Mouse (Mus musculus) CH12.LX (cell line): ENCODE results near the gene Acox3. TPM values are rescaled to one million over a fixed set of nuclear protein-coding genes. Genes with fewer than 3 reads are reported as not detected.

Experiments
- DNase-seq: peaks from one replicate; pipeline ENCODE4 v3.0.0-alpha.2; 2013; ENCODE audit errors: extremely low read depth
- H3K27ac ChIP-seq: 2 replicates; pipeline ENCODE4 v1.5.1; 2012; ENCODE audit warnings: low read depth, mild to moderate bottlenecking, control low read depth, moderate library complexity; ENCODE audit not compliant: insufficient read depth
- H3K27me3 ChIP-seq: replicated peaks from 2 replicates; pipeline ENCODE3; 2012; ENCODE audit warnings: inconsistent platforms
- H3K36me3 ChIP-seq, 2 experiments: replicated peaks in 1 of 2; 2 replicates each; pipeline versions ENCODE3 to v1.6.1; 2012; ENCODE audit warnings: inconsistent platforms in 1 of 2, low read length in 1 of 2, mild to moderate bottlenecking in 1 of 2, mixed read lengths in 1 of 2, moderate library complexity in 1 of 2; ENCODE audit not compliant: control insufficient read depth in 1 of 2, insufficient read depth in 1 of 2
- H3K4me1 ChIP-seq, 2 experiments: 2 replicates each; pipeline ENCODE4 v1.6.1; 2012; ENCODE audit warnings: inconsistent platforms in 1 of 2, moderate library complexity in 1 of 2; ENCODE audit not compliant: insufficient read depth in 2 of 2, control insufficient read depth in 1 of 2
- H3K4me2 ChIP-seq: 2 replicates; pipeline ENCODE4 v1.6.1; 2012; ENCODE audit warnings: low read depth, mild to moderate bottlenecking, control low read depth; ENCODE audit not compliant: poor library complexity, insufficient read depth, severe bottlenecking
- H3K4me3 ChIP-seq, 3 experiments: fragments of 150-350 bp in 1 of 3; sonication (generic) in 1 of 3; replicated peaks in 1 of 3; 2 replicates each; pipeline versions ENCODE3 to v1.5.1; 2011 to 2012; ENCODE audit warnings: low read depth in 2 of 3, low read length in 2 of 3, mild to moderate bottlenecking in 2 of 3, moderate library complexity in 2 of 3, control low read depth in 1 of 3, improper control_type of control experiment in 1 of 3, inconsistent platforms in 1 of 3, mixed read lengths in 1 of 3; ENCODE audit not compliant: poor library complexity in 1 of 3
- H3K79me2 ChIP-seq: replicated peaks from 2 replicates; pipeline ENCODE4 v1.6.1; 2012; ENCODE audit warnings: mild to moderate bottlenecking, moderate library complexity; ENCODE audit not compliant: control insufficient read depth, poor library complexity, insufficient read depth, severe bottlenecking; ENCODE audit errors: extremely low read depth
- H3K9ac ChIP-seq: 2 replicates; pipeline ENCODE4 v1.6.1; 2012; ENCODE audit warnings: low read depth, mild to moderate bottlenecking, control low read depth, moderate library complexity; ENCODE audit not compliant: insufficient read depth
- H3K9me3 ChIP-seq: replicated peaks from 2 replicates; pipeline ENCODE3; 2012; ENCODE audit warnings: low read length, inconsistent platforms, mixed read lengths
- CHD2 ChIP-seq: IDR thresholded peaks from 2 replicates; pipeline ENCODE4 v1.6.1; 2011; ENCODE audit warnings: low read length, improper control_type of control experiment
- ELF1 ChIP-seq: IDR thresholded peaks from 2 replicates; pipeline ENCODE4 v1.6.1; 2014; ENCODE audit warnings: low read depth, mild to moderate bottlenecking, inconsistent platforms, low read length, improper control_type of control experiment
- EP300 ChIP-seq: IDR thresholded peaks from 2 replicates; pipeline ENCODE4 v1.6.1; 2011; ENCODE audit warnings: low read length, improper control_type of control experiment
- GABPA ChIP-seq: IDR thresholded peaks from 2 replicates; pipeline ENCODE4 v1.6.1; 2012; ENCODE audit warnings: low read depth, low read length, improper control_type of control experiment, inconsistent platforms; ENCODE audit not compliant: insufficient replicate concordance
- HCFC1 ChIP-seq: IDR thresholded peaks from 2 replicates; pipeline ENCODE4 v1.6.1; 2012; ENCODE audit warnings: low read depth, mild to moderate bottlenecking, inconsistent platforms, low read length, improper control_type of control experiment
- IRF4 ChIP-seq: IDR thresholded peaks from 2 replicates; pipeline ENCODE4 v1.6.1; 2014; ENCODE audit warnings: low read depth, mild to moderate bottlenecking, inconsistent platforms, low read length, improper control_type of control experiment
- JUND ChIP-seq: conservative IDR thresholded peaks from 2 replicates; pipeline ENCODE4 v1.6.1; 2011; ENCODE audit warnings: low read depth, low read length, improper control_type of control experiment
- KAT2A ChIP-seq: IDR thresholded peaks from 2 replicates; pipeline ENCODE4 v1.6.1; 2012; ENCODE audit warnings: low read length, improper control_type of control experiment, inconsistent platforms; ENCODE audit not compliant: insufficient replicate concordance
- MAFK ChIP-seq: IDR thresholded peaks from 2 replicates; pipeline ENCODE4 v1.6.1; 2011; ENCODE audit warnings: low read length, improper control_type of control experiment; ENCODE audit not compliant: insufficient replicate concordance
- MAX ChIP-seq: IDR thresholded peaks from 2 replicates; pipeline ENCODE4 v1.6.1; 2011; ENCODE audit warnings: low read length, improper control_type of control experiment
- MEF2A ChIP-seq: IDR thresholded peaks from 2 replicates; pipeline ENCODE4 v1.6.1; 2014; ENCODE audit warnings: low read depth, mild to moderate bottlenecking, inconsistent platforms, low read length, improper control_type of control experiment, borderline replicate concordance
- MYC ChIP-seq: IDR thresholded peaks from 2 replicates; pipeline ENCODE4 v1.6.1; 2011; ENCODE audit warnings: low read depth, mild to moderate bottlenecking, improper control_type of control experiment, low read length
- PAX5 ChIP-seq: IDR thresholded peaks from 2 replicates; pipeline ENCODE4 v1.6.1; 2012; ENCODE audit warnings: low read length, inconsistent platforms, mixed read lengths
- RCOR1 ChIP-seq: conservative IDR thresholded peaks from 2 replicates; pipeline ENCODE4 v1.6.1; 2012; ENCODE audit warnings: low read depth, mild to moderate bottlenecking, inconsistent platforms, low read length, improper control_type of control experiment
- SIN3A ChIP-seq: IDR thresholded peaks from 2 replicates; pipeline ENCODE4 v1.6.1; 2012; ENCODE audit warnings: low read length, improper control_type of control experiment, inconsistent platforms
- TBP ChIP-seq: conservative IDR thresholded peaks from 2 replicates; pipeline ENCODE4 v1.6.1; 2011; ENCODE audit warnings: low read depth, low read length, improper control_type of control experiment
- USF2 ChIP-seq: conservative IDR thresholded peaks from 2 replicates; pipeline ENCODE4 v1.6.1; 2011; ENCODE audit warnings: low read depth, low read length, improper control_type of control experiment
- ZC3H11A ChIP-seq: IDR thresholded peaks from 2 replicates; pipeline ENCODE4 v1.6.1; 2012; ENCODE audit warnings: low read depth, mild to moderate bottlenecking, inconsistent platforms, low read length, improper control_type of control experiment
- ZKSCAN1 ChIP-seq: IDR thresholded peaks from 2 replicates; pipeline ENCODE4 v1.6.1; 2012; ENCODE audit warnings: low read depth, inconsistent platforms, low read length, improper control_type of control experiment, borderline replicate concordance
- ZNF384 ChIP-seq: IDR thresholded peaks from 2 replicates; pipeline ENCODE4 v1.6.1; 2012; ENCODE audit warnings: low read depth, low read length, improper control_type of control experiment, inconsistent platforms
- dilution Hi-C: fragments of 300-500 bp; cut with MboI; formaldehyde crosslinking; loops from 2 replicates; pipeline ENCODE4 v1.14.3; 2020; ENCODE audit warnings: low sequenced_read_pairs; ENCODE audit not compliant: extremely low pct_unique_long_range_greater_than_20kb, extremely low pct_ligation_motif_present
- in situ Hi-C: fragments of 300-500 bp; cut with MboI; formaldehyde crosslinking; loops from 3 replicates; pipeline ENCODE4 v1.14.3; 2019; ENCODE audit warnings: low sequenced_read_pairs, low pct_ligation_motif_present, low pct_unique_long_range_greater_than_20kb, mixed read lengths
- polyA plus RNA-seq: library from polyadenylated mRNA; unstranded; fragments of >175 nt; gene quantifications from 2 replicates; pipeline ENCODE4 v1.2.1, GENCODE M21; 2012; ENCODE audit warnings: low read depth; ENCODE audit not compliant: insufficient read length
- total RNA-seq, 2 experiments: library from RNA; depleted of rRNA; stranded (reverse); fragments of 300-350 nt in 1 of 2; fragments of >200 nt in 1 of 2; gene quantifications; 2 replicates each; pipeline ENCODE4 v1.2.3; 2012 to 2014

The Acox3 gene
- total and polyA plus RNA-seq, 3 experiments: 11.5 to 32.3 (median 22.3) TPM

DNA sequence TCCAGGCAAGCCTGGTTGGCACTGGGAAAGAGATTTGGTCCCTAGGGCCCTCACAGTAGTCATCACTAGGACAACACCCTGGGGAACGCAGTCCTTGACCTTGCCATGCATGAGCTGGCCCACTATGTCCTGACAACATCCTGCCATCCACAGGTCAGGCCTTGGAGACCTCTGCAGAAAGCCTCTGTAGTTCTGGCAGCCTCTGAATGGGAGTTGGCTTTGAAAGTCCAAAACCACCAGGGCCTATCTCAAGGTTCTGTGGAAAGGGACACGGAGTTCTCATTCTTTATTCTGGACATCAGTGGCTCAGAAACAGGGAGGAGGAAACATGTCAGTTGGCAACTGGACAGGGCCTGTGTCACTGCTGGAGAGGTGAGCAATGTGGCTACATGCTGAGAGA lies 53.2 kb downstream of the Acox3 start:
- Histone ChIP-seq H3K79me2 (no peaks in the 10 kb centered on the region), H3K4me3 (no peak overlapping the region), H3K4me2 (no peak overlapping the region), H3K9me3 (no peaks in the 10 kb centered on the region), H3K9ac (no peak overlapping the region), H3K4me1 (no peaks in the 10 kb centered on the region), H3K36me3 (no peaks in the 10 kb centered on the region), H3K27ac (no peak overlapping the region), H3K27me3 (peaks cover 57% of the 10 kb centered on the region)
- dilution Hi-C loops (no loop called here), in situ Hi-C loops (no loop called here)
- no peak for DNase-seq
- no peak for TF ChIP-seq IRF4
- TF ChIP-seq MAX: no peak
- TF ChIP-seq MAFK: no peak
- TF ChIP-seq USF2: no peak
- TF ChIP-seq KAT2A: no peak
- no peak for TF ChIP-seq ZKSCAN1
- TF ChIP-seq ZC3H11A: no peak
- no peak for TF ChIP-seq SIN3A
- no peak for TF ChIP-seq MYC
- TF ChIP-seq ZNF384: no peak
- no peak for TF ChIP-seq JUND

- dilution Hi-C loops: no loop called here
These were observed 59.2 kb downstream of the Acox3 start for GRCm38 (mm10) chr5:35641961-35642584.

More at GRCm38 (mm10) chr5:35641961-35642584, 59.2 kb downstream of the Acox3 start:
- in situ Hi-C loops: no loop called here
- Histone ChIP-seq H3K9me3 (no peaks in the 10 kb centered on the region), H3K79me2 (no peaks in the 10 kb centered on the region), H3K27ac (no peak overlapping the region), H3K36me3 (no peaks in the 10 kb centered on the region), H3K4me1 (0 out of 4 replicates have a peak, but pooled peaks cover 0 to 5% of the 10 kb centered on the region in 2 experiments), H3K9ac (no peak overlapping the region), H3K4me2 (no peak overlapping the region), H3K27me3 (peaks cover 64% of the 10 kb centered on the region), H3K4me3 (no peak overlapping the region)
- TF ChIP-seq ELF1 (no peak), RCOR1 (no peak), TBP (no peak), EP300 (no peak), MAFK (no peak), CHD2 (no peak), HCFC1 (no peak), ZC3H11A (no peak), GABPA (no peak), SIN3A (no peak), MEF2A (no peak), ZNF384 (no peak), PAX5 (no peak)
- no peak for DNase-seq
